Mouse (Mus musculus): ENCODE measurements around the gene Mprip. TPM values are rescaled to one million over a fixed set of nuclear protein-coding genes. Genes with fewer than 3 reads are reported as not detected.

The Mprip gene
- polyA plus RNA-seq, 1 experiment, result 221 TPM

DNA sequence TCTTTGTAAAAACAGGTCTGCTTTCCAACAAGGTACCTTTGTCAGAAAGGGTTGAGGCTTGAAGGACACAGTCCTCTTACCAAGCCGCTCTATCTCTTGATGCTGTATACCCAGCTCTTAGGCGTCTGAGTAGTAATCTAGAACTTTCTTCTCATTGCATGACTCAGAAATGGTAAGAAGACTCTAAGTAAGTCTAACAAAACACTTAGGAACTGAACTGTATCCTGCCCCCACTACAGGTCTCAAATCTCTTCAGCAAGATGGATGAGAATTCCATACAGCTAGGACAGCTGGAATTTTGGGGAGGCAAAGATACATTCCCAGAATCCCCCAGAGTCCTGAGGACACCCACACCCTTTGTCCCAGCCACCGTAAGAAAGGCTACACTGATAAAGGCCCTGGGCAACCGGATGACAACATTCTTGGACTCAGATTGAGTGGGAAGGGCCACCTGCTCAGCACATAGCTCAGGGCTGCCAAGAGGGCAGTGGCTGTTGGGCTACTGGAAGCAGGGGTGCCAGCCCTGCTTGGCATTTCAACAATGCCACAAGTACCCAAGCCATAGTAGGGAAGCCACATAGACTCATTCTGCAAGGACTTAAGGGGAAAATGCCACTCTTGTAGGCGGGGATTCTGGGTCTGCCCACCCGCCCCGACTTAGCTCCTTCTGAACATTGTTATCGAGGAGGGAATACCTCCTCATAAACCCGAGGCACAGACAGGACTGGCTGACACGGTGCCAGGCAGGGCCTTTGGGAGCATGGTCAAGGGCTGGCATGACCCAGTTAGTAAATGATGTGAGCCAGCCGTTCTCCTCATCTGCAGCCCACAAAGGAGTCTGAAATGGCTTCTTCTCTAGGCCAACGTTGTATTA lies 25.0 kb upstream of the Mprip start:
- no peaks in the 10 kb centered on the region for H3K27me3 ChIP-seq (ENCODE audit: control insufficient read depth, insufficient read depth, low read length)
- H3K27ac ChIP-seq (ENCODE audit: control insufficient read depth, insufficient read depth, low read length), result no peak overlapping the region
- peaks cover 42% of the 10 kb centered on the region for H3K4me1 ChIP-seq (replicated peaks; ENCODE audit: control insufficient read depth, insufficient read depth, low read length)
- no peaks in the 10 kb centered on the region for H3K36me3 ChIP-seq (ENCODE audit: control insufficient read depth, insufficient read depth, low read length)
- TF ChIP-seq CTCF (IDR thresholded peaks at IDR 0.05; ENCODE audit: borderline replicate concordance, control insufficient read depth, extremely low read depth, insufficient read depth, low read length, poor library complexity) (no peak), POLR2A (IDR thresholded peaks at IDR 0.05; ENCODE audit: control insufficient read depth, extremely low read depth, insufficient read depth, low read length, poor library complexity) (no peak)
- no peak overlapping the region for H3K4me3 ChIP-seq (ENCODE audit: control insufficient read depth, insufficient read depth, low read length)
- WGBS, result 89% methylated on average over 12 of the region's 12 CpGs
- no peak for DNase-seq

- Histone ChIP-seq H3K4me1 (replicated peaks; ENCODE audit: control insufficient read depth, insufficient read depth, low read length) (peaks cover 38% of the 10 kb centered on the region), H3K4me3 (ENCODE audit: control insufficient read depth, insufficient read depth, low read length) (no peak overlapping the region), H3K27ac (ENCODE audit: control insufficient read depth, insufficient read depth, low read length) (no peak overlapping the region), H3K36me3 (ENCODE audit: control insufficient read depth, insufficient read depth, low read length) (no peaks in the 10 kb centered on the region), H3K27me3 (ENCODE audit: control insufficient read depth, insufficient read depth, low read length) (no peaks in the 10 kb centered on the region)
- TF ChIP-seq POLR2A (IDR thresholded peaks at IDR 0.05; ENCODE audit: control insufficient read depth, extremely low read depth, insufficient read depth, low read length, poor library complexity), result no peak
- TF ChIP-seq CTCF (IDR thresholded peaks at IDR 0.05; ENCODE audit: borderline replicate concordance, control insufficient read depth, extremely low read depth, insufficient read depth, low read length, poor library complexity), result no peak
- 40% methylated on average over 7 of the region's 7 CpGs for WGBS
- no peak for DNase-seq
These were observed 24.2 kb upstream of the Mprip start for GRCm38 (mm10) chr11:59636695-59637414.

GRCm38 (mm10) chr11:59639957-59640643 lies 21.0 kb upstream of the Mprip start:
- no peak overlapping the region for H3K4me3 ChIP-seq (ENCODE audit: control insufficient read depth, insufficient read depth, low read length)
- no peaks in the 10 kb centered on the region for H3K27me3 ChIP-seq (ENCODE audit: control insufficient read depth, insufficient read depth, low read length)
- H3K36me3 ChIP-seq (ENCODE audit: control insufficient read depth, insufficient read depth, low read length), result no peaks in the 10 kb centered on the region
- DNase-seq, result no peak
- H3K4me1 ChIP-seq (replicated peaks; ENCODE audit: control insufficient read depth, insufficient read depth, low read length), result peaks cover 26% of the 10 kb centered on the region
- TF ChIP-seq CTCF (IDR thresholded peaks at IDR 0.05; ENCODE audit: borderline replicate concordance, control insufficient read depth, extremely low read depth, insufficient read depth, low read length, poor library complexity) (no peak), POLR2A (IDR thresholded peaks at IDR 0.05; ENCODE audit: control insufficient read depth, extremely low read depth, insufficient read depth, low read length, poor library complexity) (no peak)
- 96% methylated on average over 4 of the region's 4 CpGs for WGBS
- no peak overlapping the region for H3K27ac ChIP-seq (ENCODE audit: control insufficient read depth, insufficient read depth, low read length)

GRCm38 (mm10) chr11:59641227-59641626 lies 19.9 kb upstream of the Mprip start:
- no peak for DNase-seq
- H3K27ac ChIP-seq (ENCODE audit: control insufficient read depth, insufficient read depth, low read length), result no peak overlapping the region
- H3K36me3 ChIP-seq (ENCODE audit: control insufficient read depth, insufficient read depth, low read length), result no peaks in the 10 kb centered on the region
- H3K4me3 ChIP-seq (ENCODE audit: control insufficient read depth, insufficient read depth, low read length), result no peak overlapping the region
- no peaks in the 10 kb centered on the region for H3K27me3 ChIP-seq (ENCODE audit: control insufficient read depth, insufficient read depth, low read length)
- whole genome bisulfite sequencing, result 89% methylated on average over 5 of the region's 5 CpGs
- peaks cover 22% of the 10 kb centered on the region for H3K4me1 ChIP-seq (replicated peaks; ENCODE audit: control insufficient read depth, insufficient read depth, low read length)
- TF ChIP-seq CTCF (IDR thresholded peaks at IDR 0.05; ENCODE audit: borderline replicate concordance, control insufficient read depth, extremely low read depth, insufficient read depth, low read length, poor library complexity) (no peak), POLR2A (IDR thresholded peaks at IDR 0.05; ENCODE audit: control insufficient read depth, extremely low read depth, insufficient read depth, low read length, poor library complexity) (no peak)

DNA sequence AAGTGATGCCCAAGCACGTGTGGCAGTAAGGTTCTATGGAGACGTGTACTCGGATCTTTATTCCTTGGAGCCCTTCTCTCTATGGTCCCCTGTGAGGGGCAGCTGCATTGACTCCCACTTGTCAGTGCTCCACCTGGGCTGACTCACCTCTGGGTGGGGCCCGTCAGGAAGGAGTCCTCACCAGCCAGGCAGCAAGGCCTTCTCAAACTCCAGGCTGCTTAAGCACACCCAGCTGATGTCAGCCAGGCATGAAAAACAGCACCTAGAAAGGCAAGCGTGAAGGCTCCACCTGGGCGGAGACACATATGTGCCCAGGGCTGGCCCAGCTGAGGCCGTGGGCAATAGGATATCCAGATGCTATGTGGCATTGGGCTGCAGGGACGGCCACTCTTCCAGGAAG lies 18.7 kb upstream of the Mprip start:
- H3K27me3 ChIP-seq (ENCODE audit: control insufficient read depth, insufficient read depth, low read length), result no peaks in the 10 kb centered on the region
- TF ChIP-seq CTCF (IDR thresholded peaks at IDR 0.05; ENCODE audit: borderline replicate concordance, control insufficient read depth, extremely low read depth, insufficient read depth, low read length, poor library complexity) (no peak), POLR2A (IDR thresholded peaks at IDR 0.05; ENCODE audit: control insufficient read depth, extremely low read depth, insufficient read depth, low read length, poor library complexity) (no peak)
- WGBS, result 95% methylated on average over 8 of the region's 8 CpGs

GRCm38 (mm10) chr11:59645036-59645435 lies 16.1 kb upstream of the Mprip start:
- H3K27ac ChIP-seq (ENCODE audit: control insufficient read depth, insufficient read depth, low read length), result no peak overlapping the region

More for the DNA sequence above, 18.7 kb upstream of the Mprip start:
- peaks cover 13% of the 10 kb centered on the region for H3K4me1 ChIP-seq (replicated peaks; ENCODE audit: control insufficient read depth, insufficient read depth, low read length)
- no peaks in the 10 kb centered on the region for H3K36me3 ChIP-seq (ENCODE audit: control insufficient read depth, insufficient read depth, low read length)
- H3K4me3 ChIP-seq (ENCODE audit: control insufficient read depth, insufficient read depth, low read length), result no peak overlapping the region
- H3K27ac ChIP-seq (ENCODE audit: control insufficient read depth, insufficient read depth, low read length), result no peak overlapping the region
- DNase-seq, result no peak

More at GRCm38 (mm10) chr11:59645036-59645435, 16.1 kb upstream of the Mprip start:
- H3K27me3 ChIP-seq (ENCODE audit: control insufficient read depth, insufficient read depth, low read length), result no peaks in the 10 kb centered on the region
- no peaks in the 10 kb centered on the region for H3K4me1 ChIP-seq (replicated peaks; ENCODE audit: control insufficient read depth, insufficient read depth, low read length)
- DNase-seq, result no peak
- WGBS, result 75% methylated on average over 7 of the region's 7 CpGs
- H3K4me3 ChIP-seq (ENCODE audit: control insufficient read depth, insufficient read depth, low read length), result no peak overlapping the region
- H3K36me3 ChIP-seq (ENCODE audit: control insufficient read depth, insufficient read depth, low read length), result no peaks in the 10 kb centered on the region
- TF ChIP-seq POLR2A (IDR thresholded peaks at IDR 0.05; ENCODE audit: control insufficient read depth, extremely low read depth, insufficient read depth, low read length, poor library complexity) (no peak), CTCF (IDR thresholded peaks at IDR 0.05; ENCODE audit: borderline replicate concordance, control insufficient read depth, extremely low read depth, insufficient read depth, low read length, poor library complexity) (no peak)

Data from thymus, adult 2 months (tissue).